Mouse (Mus musculus) urinary bladder, postnatal 0 days (tissue): ENCODE results near the gene Olfr860. TPM values are rescaled to one million over a fixed set of nuclear protein-coding genes. Genes with fewer than 3 reads are reported as not detected.

Experiments
- polyA plus RNA-seq: library from polyadenylated mRNA; unstranded; fragments of >200 nt; fragmentation: Nextera tagmentation; extraction: Ambion mirVana; gene quantifications from 2 replicates; pipeline ENCODE4 v1.2.1, GENCODE M21; 2015

Olfr860 gene
- polyA plus RNA-seq = not detected in 2 replicates

DNA sequence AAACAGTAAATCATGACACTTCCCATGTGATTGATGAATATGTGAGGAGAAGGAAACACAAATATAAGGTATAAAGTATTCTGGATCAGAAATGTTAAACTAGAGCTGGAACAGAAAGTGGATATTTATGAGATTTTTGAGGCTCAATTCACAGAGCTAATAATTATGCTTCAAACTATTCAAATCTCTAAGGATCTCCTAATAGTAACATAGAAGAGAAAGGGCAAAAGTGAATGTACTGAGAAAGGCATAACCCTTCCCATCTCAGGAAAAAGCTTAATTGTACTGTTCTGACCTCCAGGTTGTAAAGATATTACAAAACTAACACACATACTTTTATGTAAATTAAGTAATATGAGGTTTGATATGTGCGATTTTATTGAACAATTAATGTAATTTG is at the start of gene Olfr860:
Gene Olfr860, minus strand, starts transcription at position 101 of the 400 bp plus-strand sequence.

DNA sequence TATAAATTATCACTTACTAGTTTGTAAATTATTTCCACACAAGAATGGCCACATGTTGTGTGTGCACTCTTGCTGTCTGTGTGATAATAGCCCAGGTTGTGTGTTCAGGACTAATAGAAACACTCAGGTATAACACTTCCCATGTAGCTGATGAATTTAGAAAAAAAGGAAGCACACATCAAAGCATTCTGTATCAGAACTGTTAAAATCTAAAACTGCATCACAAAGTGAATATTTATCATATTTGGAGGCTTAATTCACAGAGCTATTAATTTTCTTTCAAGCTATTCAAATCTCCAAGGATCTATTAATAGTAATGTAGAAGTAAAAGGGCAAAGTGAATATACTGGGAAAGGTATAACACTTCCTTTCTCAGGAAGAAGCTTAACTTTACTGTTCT is 38.4 kb upstream of the Olfr860 start, which contains the start of gene Olfr862:
Gene Olfr862, minus strand, starts transcription at position 101 of the 400 bp plus-strand sequence.

DNA sequence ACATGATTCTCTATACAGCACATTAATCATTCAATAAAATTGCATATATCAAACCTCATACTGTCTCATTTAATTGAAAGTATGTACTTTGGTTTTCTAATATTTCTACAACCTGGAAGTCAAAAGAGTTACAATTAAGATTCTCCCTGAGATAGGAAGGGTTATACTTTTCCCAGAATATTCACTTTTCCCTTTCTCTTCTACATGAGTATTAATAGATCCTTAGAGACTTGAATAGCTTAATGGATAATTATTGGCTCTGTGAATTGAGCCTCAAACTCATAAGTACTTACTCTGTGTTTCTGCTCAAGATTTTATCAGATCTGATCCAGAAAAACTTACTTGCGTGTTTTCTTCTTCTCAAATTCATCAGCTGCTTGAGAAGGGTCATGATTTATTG is 44.9 kb downstream of the Olfr860 start, which contains the start of gene Olfr859:
Gene Olfr859, plus strand, starts transcription at position 301 of the 400 bp plus-strand sequence.

Other genes starting within 250 kb of the Olfr860 start
- 11.2 and 12.9 TPM in 2 replicates for gene Zfp317, start 227.6 kb downstream of the Olfr860 start, polyA plus RNA-seq
- gene Olfr857, start 140.3 kb downstream of the Olfr860 start, polyA plus RNA-seq = not detected in 2 replicates
- not detected in 2 replicates for gene Olfr58, start 69.5 kb downstream of the Olfr860 start, polyA plus RNA-seq
- not detected in 2 replicates for gene Olfr859, start 44.8 kb downstream of the Olfr860 start, polyA plus RNA-seq
- not detected in 2 replicates for gene Olfr862, start 38.3 kb upstream of the Olfr860 start, polyA plus RNA-seq
- gene Olfr77, start 67.1 kb upstream of the Olfr860 start, polyA plus RNA-seq = 0.19 and 0.22 TPM in 2 replicates
- gene Olfr866, start 178.3 kb upstream of the Olfr860 start, polyA plus RNA-seq = not detected in 2 replicates
- gene Olfr867, start 207.8 kb upstream of the Olfr860 start, polyA plus RNA-seq = not detected in 2 replicates
- gene Olfr868, start 248.9 kb upstream of the Olfr860 start, polyA plus RNA-seq = not detected in 2 replicates